Mouse (Mus musculus) ovary, postnatal 10 days (tissue): ENCODE results near the gene Cachd1.

ENCODE experiments used
- DNase-seq: peaks from one replicate; pipeline ENCODE4 v3.0.0; 2022; ENCODE audit warnings: low spot score

The Cachd1 gene

GRCm38 (mm10) chr4:100793147-100793546, 16.7 kb downstream of the Cachd1 start:
- no peak for DNase-seq

GRCm38 (mm10) chr4:100795523-100795922, 19.0 kb downstream of the Cachd1 start:
- no peak for DNase-seq

GRCm38 (mm10) chr4:100800730-100801442, 24.4 kb downstream of the Cachd1 start:
- DNase-seq, result no peak

- DNase-seq, result no peak
Measured at GRCm38 (mm10) chr4:100801443-100801786, 24.9 kb downstream of the Cachd1 start.

DNA sequence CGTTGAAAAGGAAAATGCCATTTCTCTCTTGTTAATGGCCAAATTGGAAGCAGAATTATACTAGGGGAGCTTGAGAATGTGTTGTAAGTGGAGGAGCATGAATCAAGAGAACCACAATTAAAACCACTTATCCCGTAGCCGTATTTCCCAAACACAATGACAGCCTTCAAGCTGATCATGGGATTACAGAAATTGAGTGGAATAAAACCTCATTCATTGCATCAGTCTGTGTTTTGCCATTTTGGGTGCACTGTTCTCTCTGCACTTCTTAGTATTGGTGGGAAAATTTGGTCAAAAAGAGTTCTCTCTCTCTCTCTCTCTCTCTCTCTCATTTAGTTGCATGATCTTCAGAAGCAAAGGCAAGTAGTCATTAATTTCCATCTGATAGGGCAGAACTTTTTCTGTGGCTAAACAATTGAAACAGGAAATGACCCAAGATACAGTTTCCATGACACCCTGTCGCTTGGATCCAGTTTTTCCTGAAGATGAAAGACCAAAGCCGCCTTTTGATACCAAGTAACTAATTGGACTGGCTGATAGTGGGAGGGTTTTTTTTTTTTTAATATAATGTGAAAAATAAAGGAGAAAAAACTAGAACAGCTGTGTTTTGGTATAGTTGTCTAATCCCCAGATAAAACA, 34.7 kb downstream of the Cachd1 start:
- DNase-seq, result no peak

GRCm38 (mm10) chr4:100811802-100812510, 35.5 kb downstream of the Cachd1 start:
- no peak for DNase-seq

GRCm38 (mm10) chr4:100813767-100814461, 37.4 kb downstream of the Cachd1 start:
- DNase-seq, result no peak

DNA sequence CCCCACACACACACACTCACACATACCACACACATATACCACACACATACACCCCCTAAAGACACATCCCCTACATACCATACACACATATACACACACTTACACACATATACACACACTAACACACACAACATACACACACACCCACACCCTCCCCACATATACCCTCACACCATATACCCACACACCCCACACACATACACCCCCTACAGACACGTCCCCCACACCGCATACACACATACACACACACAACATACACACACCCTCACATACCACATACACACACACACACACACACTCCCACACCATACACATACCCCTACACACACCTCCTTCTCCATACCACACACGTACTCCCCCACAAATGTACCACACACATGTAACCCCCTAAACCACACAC, 42.8 kb downstream of the Cachd1 start:
- no peak for DNase-seq

DNA sequence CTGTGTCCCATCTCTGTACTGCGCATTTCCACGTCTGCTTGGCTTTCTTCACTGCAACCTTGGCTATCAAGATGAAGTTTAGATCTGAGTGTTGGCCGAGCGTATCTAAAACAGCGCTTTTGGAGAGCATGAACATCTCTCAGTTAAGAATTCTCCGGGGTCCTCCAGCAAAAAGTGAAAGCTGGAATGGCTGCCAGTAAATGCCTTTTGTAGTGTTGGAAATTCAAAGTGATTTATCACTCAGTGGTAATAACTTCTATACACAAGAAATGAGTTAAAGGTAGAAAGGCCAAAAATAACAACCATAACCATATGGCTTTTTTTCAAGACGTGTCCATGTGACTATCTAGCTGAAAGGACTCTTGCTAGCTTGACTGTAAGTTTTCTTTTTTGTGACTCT, 46.1 kb downstream of the Cachd1 start:
- DNase-seq, result no peak

DNA sequence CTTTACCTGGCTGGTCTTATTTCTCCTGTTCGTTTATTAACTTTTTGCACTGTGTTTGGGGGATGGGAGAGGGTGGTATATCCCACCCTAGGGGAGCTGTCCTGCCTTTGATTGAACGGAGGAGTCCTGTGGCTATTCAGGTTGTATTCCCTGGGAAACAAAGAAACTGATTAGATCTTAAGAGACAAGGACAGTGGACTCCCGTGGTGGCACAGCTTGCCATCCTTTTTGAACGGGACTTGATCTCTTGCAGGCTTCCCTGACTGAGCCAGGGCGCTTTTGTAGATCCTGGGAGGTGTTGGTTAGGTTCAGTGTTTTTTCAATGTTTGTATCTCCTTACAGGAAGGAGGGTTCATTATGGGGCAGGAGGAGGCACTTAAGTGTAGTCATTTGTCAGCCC, 50.9 kb downstream of the Cachd1 start:
- DNase-seq, result no peak

GRCm38 (mm10) chr4:100828737-100829136, 52.3 kb downstream of the Cachd1 start:
- DNase-seq, result no peak

- DNase-seq, result no peak
Measured at GRCm38 (mm10) chr4:100837205-100837604, 60.7 kb downstream of the Cachd1 start.

DNA sequence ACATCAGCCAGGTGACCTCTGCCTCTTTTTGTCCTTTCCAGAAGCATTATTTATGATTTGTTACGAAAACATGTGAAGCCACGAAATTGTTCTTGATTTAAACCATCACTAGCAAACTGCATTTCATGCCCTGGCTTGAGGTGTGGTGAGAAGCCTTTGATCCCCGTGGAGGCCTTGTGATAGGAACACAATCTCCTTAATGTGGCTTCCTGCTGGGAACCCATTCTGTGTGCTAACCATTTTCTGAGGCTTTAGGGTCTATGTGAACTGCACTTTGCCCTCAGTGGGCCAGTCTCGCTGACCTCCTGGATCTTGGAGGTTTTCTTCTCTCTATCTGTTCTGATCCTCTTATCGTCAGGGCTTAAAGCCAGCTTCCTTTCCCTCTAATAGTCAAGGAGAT, 66.2 kb downstream of the Cachd1 start:
- DNase-seq, result no peak

DNA sequence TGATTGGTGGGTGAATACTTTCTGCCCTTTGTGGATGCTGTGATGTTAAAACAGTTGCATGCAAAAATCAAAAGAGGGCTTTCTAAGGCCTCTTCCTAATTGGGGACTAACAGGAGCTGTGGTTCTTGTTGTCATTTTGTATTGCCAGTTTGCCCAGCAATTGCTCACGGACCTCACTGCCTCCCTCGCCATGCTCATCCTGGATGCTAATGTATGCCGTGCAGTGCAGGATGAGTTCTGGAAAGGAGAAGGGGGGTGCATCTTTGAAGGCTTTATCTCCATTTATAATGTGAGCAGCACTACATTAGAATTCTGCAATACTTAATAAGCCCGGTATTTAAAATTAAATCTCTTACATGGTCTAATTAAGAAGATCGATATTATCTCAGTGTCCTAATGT, 66.6 kb downstream of the Cachd1 start:
- DNase-seq, result no peak

GRCm38 (mm10) chr4:100850846-100851495, 74.5 kb downstream of the Cachd1 start:
- DNase-seq, result no peak

DNA sequence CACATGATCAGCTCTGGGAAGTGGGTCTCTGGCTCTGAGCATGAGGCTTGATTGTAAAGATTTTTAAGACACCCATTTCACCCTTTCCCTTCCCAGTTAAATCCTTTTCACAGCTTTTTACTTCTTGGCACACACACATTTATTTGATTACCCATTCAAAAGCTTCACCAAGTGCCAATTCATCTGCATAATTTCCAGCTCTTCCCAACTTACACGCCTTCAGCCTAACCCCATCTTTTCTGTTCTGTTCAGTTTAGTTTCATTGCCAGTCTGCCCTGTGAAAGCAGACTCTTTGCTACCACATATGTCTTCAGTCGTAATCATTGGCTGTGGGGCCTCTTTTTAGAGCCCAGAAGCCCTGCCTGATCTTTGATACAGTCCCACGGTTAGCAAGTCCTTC, 76.0 kb downstream of the Cachd1 start:
- no peak for DNase-seq

GRCm38 (mm10) chr4:100853426-100853825, 77.0 kb downstream of the Cachd1 start:
- no peak for DNase-seq

GRCm38 (mm10) chr4:100855373-100855772, 78.9 kb downstream of the Cachd1 start:
- DNase-seq, result no peak

- DNase-seq, result no peak
Measured at GRCm38 (mm10) chr4:100857411-100857869, 81.0 kb downstream of the Cachd1 start.

- DNase-seq, result no peak
Measured at GRCm38 (mm10) chr4:100863861-100864428, 87.5 kb downstream of the Cachd1 start.

GRCm38 (mm10) chr4:100865423-100865822, 88.9 kb downstream of the Cachd1 start:
- no peak for DNase-seq
